20 mouse cellular contexts compared by ENCODE assay signal in genomic region chr13:107880551-107880950, GRCm38 (mm10).
A peak's percentile ranks its signal among the peaks of the same experiment; 100 is the strongest.
DNase-seq lines count a peak whose midpoint lies in the region; ATAC-seq and TF ChIP-seq lines count a peak whose summit lies in the region.
"Had no signal": no experiment of that assay in that cellular context is flagged by ENCODE, and none has a peak within 500 bp of the region (broad histone marks: within the 10 kb centered on the region; RNA-seq: fewer than 3 reads in every experiment).

No protein-coding gene starts in this region.

- peak; percentile 66 for DNase-seq in heart, adult 11 months
- no peak for DNase-seq in layer of hippocampus, adult 2 months (ENCODE audit: low spot score in 2 of 2)
- DNase-seq in layer of hippocampus, postnatal 36 days, result no peak
- DNase-seq in midbrain, postnatal 0 days (ENCODE audit: low spot score), result no peak
- DNase-seq in stomach, postnatal 0 days (ENCODE audit: low spot score), result no peak
- DNase-seq in left cerebral cortex, adult 9 months (ENCODE audit: low spot score in 2 of 2), result no peak
- DNase-seq: adrenal gland, postnatal 14 days; cerebellum, adult 11-12 months; cerebellum, adult 9-10 months; cerebellum, postnatal 25 days; gastrocnemius, postnatal 10 days; heart, postnatal 10 days; kidney, adult 11 months had no signal

- 89% methylated on average over 2 of the region's 2 CpGs for WGBS in heart, embryonic 11.5 days (ENCODE audit: insufficient replicate concordance)
- WGBS in midbrain, postnatal 0 days, result 97% methylated on average over 2 of the region's 2 CpGs
- 99% methylated on average over 2 of the region's 2 CpGs for WGBS in midbrain, embryonic 13.5 days
- 100% methylated on average over 2 of the region's 2 CpGs for WGBS in stomach, postnatal 0 days

- H3K4me3 ChIP-seq in heart, embryonic 11.5 days (ENCODE audit: low read depth, low read length), result no peak overlapping the region
- no peak overlapping the region for H3K4me3 ChIP-seq in layer of hippocampus, adult 2 months
- no peak overlapping the region for H3K4me3 ChIP-seq in midbrain, postnatal 0 days (ENCODE audit: low read depth, low read length)
- no peak overlapping the region for H3K4me3 ChIP-seq in midbrain, embryonic 13.5 days (replicated peaks)
- no peak overlapping the region for H3K4me3 ChIP-seq in stomach, postnatal 0 days (ENCODE audit: low read depth, low read length)
- H3K4me3 ChIP-seq: embryonic facial prominence, embryonic 13.5 days; forebrain, embryonic 12.5 days had no signal

- no peak overlapping the region for H3K27ac ChIP-seq in heart, embryonic 11.5 days (ENCODE audit: low read depth, low read length)
- no peak overlapping the region for H3K27ac ChIP-seq in layer of hippocampus, adult 2 months
- H3K27ac ChIP-seq in midbrain, postnatal 0 days (ENCODE audit: low read depth, low read length), result no peak overlapping the region
- H3K27ac ChIP-seq in midbrain, embryonic 13.5 days, result no peak overlapping the region
- no peak overlapping the region for H3K27ac ChIP-seq in stomach, postnatal 0 days (replicated peaks)
- H3K27ac ChIP-seq: embryonic facial prominence, embryonic 13.5 days; forebrain, embryonic 12.5 days; hindbrain, embryonic 14.5 days had no signal

- TF ChIP-seq EP300 in stomach, postnatal 0 days (optimal IDR thresholded peaks at IDR 0.05), result no peak

- peak; percentile 58 for TF ChIP-seq CTCF in layer of hippocampus, adult 2 months (conservative IDR thresholded peaks at IDR 0.05)
- peak; percentile 18; the same call in 1 of the 2 replicates for TF ChIP-seq CTCF in midbrain, postnatal 0 days (IDR thresholded peaks at IDR 0.05)
- TF ChIP-seq CTCF in stomach, postnatal 0 days (IDR thresholded peaks at IDR 0.05; ENCODE audit: low read depth), result peak; percentile 35

- no peaks in the 10 kb centered on the region for H3K27me3 ChIP-seq in heart, embryonic 11.5 days (ENCODE audit: control insufficient read depth, insufficient read depth, low read length)
- no peaks in the 10 kb centered on the region for H3K27me3 ChIP-seq in midbrain, postnatal 0 days (ENCODE audit: insufficient read depth, low read length)
- H3K27me3 ChIP-seq in midbrain, embryonic 13.5 days, result no peaks in the 10 kb centered on the region
- H3K27me3 ChIP-seq in stomach, postnatal 0 days (ENCODE audit: control insufficient read depth, insufficient read depth, low read length), result no peaks in the 10 kb centered on the region
- H3K27me3 ChIP-seq: CH12.LX; embryonic facial prominence, embryonic 13.5 days; forebrain, embryonic 12.5 days had no signal

- no peak overlapping the region for H3K9ac ChIP-seq in heart, embryonic 11.5 days (ENCODE audit: low read depth, low read length)
- H3K9ac ChIP-seq in midbrain, postnatal 0 days (replicated peaks; ENCODE audit: low read length, poor library complexity, severe bottlenecking), result no peak overlapping the region
- H3K9ac ChIP-seq in midbrain, embryonic 13.5 days (replicated peaks), result no peak overlapping the region
- H3K9ac ChIP-seq in stomach, postnatal 0 days (ENCODE audit: low read length), result no peak overlapping the region
- H3K9ac ChIP-seq: embryonic facial prominence, embryonic 13.5 days; forebrain, embryonic 12.5 days; hindbrain, embryonic 14.5 days had no signal

- H3K4me1 ChIP-seq in heart, embryonic 11.5 days (ENCODE audit: control insufficient read depth, insufficient read depth, low read length), result peaks cover 5% of the 10 kb centered on the region
- H3K4me1 ChIP-seq in midbrain, postnatal 0 days (ENCODE audit: insufficient read depth, low read length), result no peaks in the 10 kb centered on the region
- peaks cover 40% of the 10 kb centered on the region for H3K4me1 ChIP-seq in midbrain, embryonic 13.5 days (replicated peaks)
- H3K4me1 ChIP-seq in stomach, postnatal 0 days (replicated peaks; ENCODE audit: control insufficient read depth, insufficient read depth), result no peaks in the 10 kb centered on the region

- no peaks in the 10 kb centered on the region for H3K36me3 ChIP-seq in heart, embryonic 11.5 days (ENCODE audit: control insufficient read depth, insufficient read depth, low read length)
- H3K36me3 ChIP-seq in midbrain, postnatal 0 days (ENCODE audit: insufficient read depth, low read length), result no peaks in the 10 kb centered on the region
- H3K36me3 ChIP-seq in midbrain, embryonic 13.5 days, result peaks cover 4% of the 10 kb centered on the region; the same call in 1 of the 2 replicates
- no peaks in the 10 kb centered on the region for H3K36me3 ChIP-seq in stomach, postnatal 0 days (ENCODE audit: control insufficient read depth, insufficient read depth, low read length)
- H3K36me3 ChIP-seq: embryonic facial prominence, embryonic 13.5 days; forebrain, embryonic 12.5 days had no signal

- no peak overlapping the region for H3K4me2 ChIP-seq in heart, embryonic 11.5 days
- no peak overlapping the region for H3K4me2 ChIP-seq in midbrain, postnatal 0 days (ENCODE audit: low read depth, low read length, poor library complexity, severe bottlenecking)
- no peak overlapping the region for H3K4me2 ChIP-seq in midbrain, embryonic 13.5 days (replicated peaks)
- H3K4me2 ChIP-seq in stomach, postnatal 0 days (replicated peaks; ENCODE audit: low read depth), result no peak overlapping the region
- H3K4me2 ChIP-seq: embryonic facial prominence, embryonic 13.5 days; forebrain, embryonic 12.5 days; hindbrain, embryonic 14.5 days had no signal

- no peaks in the 10 kb centered on the region for H3K9me3 ChIP-seq in heart, embryonic 11.5 days (replicated peaks; ENCODE audit: control insufficient read depth, low read length)
- no peaks in the 10 kb centered on the region for H3K9me3 ChIP-seq in midbrain, postnatal 0 days (ENCODE audit: low read length)
- H3K9me3 ChIP-seq in midbrain, embryonic 13.5 days, result no peaks in the 10 kb centered on the region; the same call in 1 of the 2 replicates
- no peaks in the 10 kb centered on the region for H3K9me3 ChIP-seq in stomach, postnatal 0 days (ENCODE audit: control insufficient read depth, low read length)

- ATAC-seq in heart, embryonic 11.5 days (replicated peaks; ENCODE audit: insufficient number of reproducible peaks, low FRiP score, low TSS enrichment), result no peak
- ATAC-seq in midbrain, postnatal 0 days (ENCODE audit: low FRiP score), result no peak
- ATAC-seq in midbrain, embryonic 13.5 days, result no peak
- ATAC-seq in stomach, postnatal 0 days (ENCODE audit: low FRiP score, low TSS enrichment), result no peak
- ATAC-seq: activated CD4-positive, CD25-positive, alpha-beta regulatory T cell, adult 4 months had no signal
